Mouse (Mus musculus) stomach, postnatal 0 days (tissue): Measurements from ENCODE around the gene Pappa.

Source experiments
- CTCF ChIP-seq: IDR thresholded peaks from 2 replicates; pipeline ENCODE4 v1.5.1; 2016; ENCODE audit warnings: antibody characterized with exemption, low read depth, mild to moderate bottlenecking, moderate library complexity
- EP300 ChIP-seq: optimal IDR thresholded peaks from 2 replicates; pipeline ENCODE3; 2016; ENCODE audit warnings: antibody characterized with exemption

- TF ChIP-seq EP300 (no peak), CTCF (no peak)
Observed at GRCm38 (mm10) chr4:65192810-65193209, 68.8 kb downstream of the Pappa start.
